Mouse (Mus musculus) lung, postnatal 4 days (tissue): ENCODE results near the gene Strn3.
A peak's percentile ranks its signal among the peaks of the same experiment; 100 is the strongest.

Experiments used
- DNase-seq, 2 experiments: peaks; one replicate each; pipeline ENCODE4 v3.0.0; 2021

The Strn3 gene

GRCm38 (mm10) chr12:51691845-51692632 lies at the start of gene Strn3:
Gene Strn3, minus strand, starts transcription at chr12:51691897.
- peak; percentile 97 to 99 for DNase-seq

GRCm38 (mm10) chr12:51736807-51737206 lies 45.1 kb upstream of the Strn3 start:
- no peak for DNase-seq

GRCm38 (mm10) chr12:51736381-51736780 lies 44.7 kb upstream of the Strn3 start:
- no peak for DNase-seq

- DNase-seq: peak; percentile 21 to 57
Measured at GRCm38 (mm10) chr12:51735840-51736271, 44.2 kb upstream of the Strn3 start.

DNA sequence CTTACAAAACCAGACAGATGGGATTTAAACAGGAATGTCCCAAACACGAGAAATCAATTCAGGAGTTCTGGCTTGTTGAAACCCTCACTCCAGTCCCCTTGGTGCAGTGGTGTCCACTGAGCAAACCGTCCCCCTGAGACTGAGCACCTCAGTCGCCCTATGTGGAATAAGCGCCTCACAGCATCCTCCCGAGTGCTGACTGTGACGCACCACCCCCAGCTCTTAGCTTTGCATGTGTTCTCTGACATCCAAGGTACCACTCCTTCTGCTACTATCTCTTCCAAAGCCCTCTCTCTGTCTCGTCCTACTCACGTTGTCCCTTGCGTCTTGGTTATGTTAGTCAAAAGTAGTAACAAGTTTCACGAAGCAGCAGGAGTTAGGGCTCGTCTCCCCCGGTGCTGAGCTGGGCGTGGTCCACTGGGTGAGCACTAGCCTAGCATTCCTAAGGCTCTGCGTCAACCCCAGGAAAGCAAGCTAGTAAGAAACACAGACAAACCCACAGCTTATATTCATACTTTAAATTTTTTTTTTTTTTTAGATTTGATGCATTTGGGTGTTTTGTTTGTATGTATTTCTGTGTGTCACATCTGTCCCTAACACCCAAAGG lies 43.0 kb upstream of the Strn3 start:
- DNase-seq: peak in 1 of 2 experiments; percentile 23

- no peak for DNase-seq
Measured at GRCm38 (mm10) chr12:51729827-51730226, 38.1 kb upstream of the Strn3 start.

GRCm38 (mm10) chr12:51729058-51729457 lies 37.4 kb upstream of the Strn3 start:
- peak; percentile 56 to 70 for DNase-seq

- no peak for DNase-seq
Measured at GRCm38 (mm10) chr12:51721836-51722235, 30.1 kb upstream of the Strn3 start.

- DNase-seq: peak in 1 of 2 experiments; percentile 14
Measured at GRCm38 (mm10) chr12:51718617-51719016, 26.9 kb upstream of the Strn3 start.

GRCm38 (mm10) chr12:51712685-51713084 lies 21.0 kb upstream of the Strn3 start:
- no peak for DNase-seq

DNA sequence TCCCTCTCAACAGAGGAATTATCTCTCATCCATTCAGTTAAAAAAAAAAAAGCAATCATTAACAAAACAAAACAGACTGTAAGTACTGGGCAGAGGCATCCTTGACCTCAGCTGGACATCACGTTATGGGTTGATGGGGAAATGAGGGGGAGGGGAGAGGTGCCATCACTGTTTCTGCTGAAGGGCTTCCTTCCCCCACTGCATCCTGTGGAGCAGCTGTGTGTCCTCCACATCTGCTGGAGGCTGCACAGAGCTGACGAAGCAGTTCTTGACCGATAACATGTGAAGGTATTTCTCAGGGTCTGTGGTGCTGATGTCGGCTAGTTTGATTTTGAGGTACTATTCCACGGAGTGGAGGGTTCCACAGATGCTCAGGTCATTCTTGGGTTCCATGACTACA lies 18.5 kb upstream of the Strn3 start:
- peak in 1 of 2 experiments; percentile 45 for DNase-seq

- DNase-seq: no peak
Measured at GRCm38 (mm10) chr12:51709741-51710140, 18.0 kb upstream of the Strn3 start.

- DNase-seq: peak; percentile 43 to 70
Measured at GRCm38 (mm10) chr12:51708941-51709686, 17.4 kb upstream of the Strn3 start.

DNA sequence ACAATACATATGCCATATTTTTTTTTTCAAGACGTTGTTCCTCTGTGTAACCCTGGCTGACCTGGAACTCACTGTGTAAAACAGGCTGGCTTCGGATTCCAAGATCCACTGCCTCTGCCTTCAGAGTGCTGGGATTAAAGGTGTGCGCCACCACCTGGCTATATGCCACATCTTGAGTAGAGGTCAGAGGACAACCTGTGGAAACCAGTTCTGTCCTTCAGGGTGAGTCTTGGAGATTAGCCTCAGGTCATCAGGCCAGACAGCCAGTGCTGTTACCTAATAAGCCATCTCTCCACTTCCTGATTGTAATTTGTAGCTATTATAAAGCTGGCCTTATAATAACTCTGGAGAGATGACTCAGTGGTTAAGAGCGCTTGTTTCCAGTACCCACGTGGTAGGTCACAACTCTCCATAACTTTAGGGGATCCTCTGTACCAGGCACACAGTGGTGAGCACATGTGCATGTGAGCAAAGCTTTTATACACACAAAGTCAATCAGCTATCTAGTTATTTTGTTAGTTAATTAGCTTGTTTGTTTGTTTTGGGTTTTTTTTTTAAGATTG lies 15.1 kb upstream of the Strn3 start:
- DNase-seq: no peak

DNA sequence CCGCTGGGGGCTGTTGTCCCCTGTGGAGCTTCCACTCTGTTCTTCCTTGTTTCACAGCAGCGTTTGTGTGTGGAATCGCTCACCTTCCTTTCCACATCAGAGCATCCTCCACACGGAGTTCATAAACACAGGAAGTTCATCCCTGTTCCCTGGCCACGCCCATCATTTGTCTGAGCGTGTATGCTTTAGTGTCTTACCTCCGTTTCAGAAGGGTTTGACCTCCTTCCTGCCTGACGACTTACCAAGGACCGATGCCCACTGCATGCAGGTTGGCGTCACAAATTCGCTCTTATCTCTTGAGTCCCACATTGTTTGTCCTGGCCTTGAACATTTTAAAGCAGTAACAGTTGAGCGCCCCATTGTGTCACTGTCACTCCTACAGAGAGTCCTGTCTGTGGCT lies 14.1 kb upstream of the Strn3 start:
- DNase-seq: peak; percentile 52 to 71

DNA sequence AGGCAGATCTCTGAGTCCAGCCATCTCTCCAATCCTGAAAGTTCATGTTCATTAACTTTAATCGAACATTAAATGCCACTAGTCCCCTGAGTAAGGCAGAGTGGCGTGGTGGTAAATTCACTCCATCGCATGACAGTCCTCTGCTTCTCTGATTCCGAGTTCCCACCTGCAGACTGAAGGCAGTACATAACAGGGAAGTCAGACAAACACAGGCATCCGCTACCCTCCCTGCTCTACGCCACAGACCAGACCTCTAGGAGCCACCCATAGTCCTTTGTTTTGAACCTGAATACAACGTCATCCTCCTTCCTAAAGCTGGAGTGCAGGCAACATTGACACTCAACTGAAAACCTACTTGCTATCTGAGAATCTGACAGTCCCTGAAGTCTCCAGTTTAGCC lies 12.9 kb upstream of the Strn3 start:
- peak; percentile 23 to 30 for DNase-seq

DNA sequence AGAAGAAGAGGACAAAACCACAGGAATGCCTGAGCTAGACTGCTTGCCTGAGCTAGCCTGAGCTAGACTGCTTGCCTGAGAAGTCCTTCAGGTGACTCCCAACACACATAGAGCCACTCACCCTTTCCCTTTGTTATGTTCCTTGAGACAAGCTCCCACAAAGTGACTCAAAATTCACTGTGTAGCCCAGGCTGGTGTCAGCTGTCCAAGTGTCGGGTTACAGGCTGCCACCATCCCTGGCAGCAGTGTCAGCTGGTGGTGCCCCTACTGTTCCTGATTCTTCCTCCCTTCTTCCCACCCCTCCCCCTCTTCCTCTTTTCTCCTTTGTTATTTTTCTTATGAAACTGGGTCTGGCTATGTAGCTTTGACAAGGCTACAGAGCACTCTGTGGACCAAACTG lies 12.2 kb upstream of the Strn3 start:
- no peak for DNase-seq

GRCm38 (mm10) chr12:51701723-51702122 lies 10.0 kb upstream of the Strn3 start:
- no peak for DNase-seq

GRCm38 (mm10) chr12:51699623-51700393 lies 8.1 kb upstream of the Strn3 start:
- DNase-seq: no peak

DNA sequence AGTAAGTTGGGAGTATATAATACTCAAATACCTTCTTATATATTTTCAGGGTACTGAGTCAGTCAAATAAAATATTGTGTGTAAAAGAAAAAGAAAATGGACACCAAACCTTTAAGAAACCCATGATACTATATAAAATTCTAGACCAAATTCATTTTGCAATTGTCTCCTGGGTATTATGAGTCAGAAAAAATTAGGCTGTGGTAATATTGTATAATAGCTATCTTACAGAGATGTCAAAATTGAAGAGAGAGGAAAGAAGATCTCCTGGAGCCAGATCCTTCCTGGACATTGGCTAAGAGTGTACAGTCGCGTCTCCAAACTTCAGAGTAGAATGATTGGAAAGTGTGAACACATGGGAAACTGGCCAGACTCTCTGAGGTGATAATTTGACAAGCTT lies 4.5 kb upstream of the Strn3 start:
- no peak for DNase-seq

DNA sequence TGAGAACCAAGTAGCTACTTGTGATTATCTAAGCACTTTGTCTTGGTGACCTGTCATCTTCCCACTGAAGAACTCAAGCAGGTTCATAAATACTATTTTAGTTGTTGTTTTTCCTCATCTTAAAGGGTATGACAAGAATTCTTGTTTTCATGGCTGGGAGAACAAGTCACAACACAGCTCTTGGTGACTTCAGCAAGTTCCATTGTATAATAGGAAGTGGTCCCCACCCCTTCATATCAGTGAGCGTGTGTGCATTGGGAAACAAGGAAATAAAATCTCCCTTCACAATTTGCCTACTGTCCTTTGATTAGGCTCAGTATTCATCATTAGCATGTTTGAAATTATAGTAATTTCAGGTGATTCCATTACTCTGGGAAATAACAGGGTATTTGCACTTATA lies 3.3 kb upstream of the Strn3 start:
- no peak for DNase-seq

DNA sequence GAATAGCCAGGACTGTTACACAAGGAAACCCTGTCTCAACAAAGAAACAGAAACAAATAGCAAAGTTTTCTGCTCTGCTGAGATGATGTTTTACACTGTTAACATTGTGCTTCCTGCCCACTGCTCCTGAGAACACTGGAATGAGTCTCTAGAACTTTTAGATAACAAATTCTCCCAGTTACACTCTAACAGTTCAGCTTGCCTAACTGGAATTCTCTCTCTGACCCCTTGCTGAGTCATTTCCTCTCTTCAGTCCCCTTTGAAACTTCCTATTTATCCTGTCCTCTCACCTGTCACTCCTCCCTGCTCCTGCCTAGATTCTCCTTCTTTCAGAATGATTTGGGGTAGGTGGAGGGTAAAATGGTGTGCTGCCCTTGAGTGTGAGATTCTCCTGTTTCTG lies 2.4 kb upstream of the Strn3 start:
- DNase-seq: no peak

DNA sequence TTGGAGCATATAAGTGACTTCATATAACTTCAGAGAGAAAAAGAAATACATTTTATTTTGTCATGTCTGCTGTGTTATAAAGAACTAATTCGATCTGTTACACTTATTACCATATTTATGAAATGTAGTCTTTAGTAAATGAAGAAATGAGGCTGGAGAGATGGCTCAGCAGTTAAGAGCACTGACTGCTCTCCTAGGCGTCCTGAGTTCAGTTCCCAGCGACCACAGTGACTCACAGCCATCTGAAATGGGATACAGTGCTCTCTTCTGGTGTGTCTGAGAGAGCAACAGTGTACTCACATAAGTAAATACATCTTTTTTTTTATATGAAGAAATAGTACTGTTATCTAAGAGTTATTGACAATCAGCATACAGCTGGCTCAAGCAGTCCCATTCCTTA lies 1.7 kb upstream of the Strn3 start:
- no peak for DNase-seq
